Mouse (Mus musculus) megakaryocyte, adult 5-6 weeks (primary cell): ENCODE data around the gene Ugt1a1. TPM values are rescaled to one million over a fixed set of nuclear protein-coding genes. Genes with fewer than 3 reads are reported as not detected.
"Not testable (repeated sequence)": the region's sequence is repeated elsewhere in the genome, so short reads cannot be mapped to it uniquely, and the experiment has no call there.

ENCODE experiments used
- ATAC-seq: 2 replicates; pipeline ENCODE4 v1.8.0; 2016; ENCODE audit warnings: mild to moderate bottlenecking, inconsistent platforms; ENCODE audit not compliant: poor library complexity, severe bottlenecking
- total RNA-seq, 2 experiments: library from RNA; stranded (forward) in 1 of 2; stranded (reverse) in 1 of 2; fragments of 153-499, 151-499 nt in 1 of 2; fragments of 221-1000, 200-1000 nt in 1 of 2; gene quantifications; 2 replicates each; pipeline versions ENCODE4 v1.2.3 to v1.2.4; 2015 to 2017

Ugt1a1 gene
- total RNA-seq, 2 experiments from 2014 or later, result 0.29 TPM; not detected in 1

DNA sequence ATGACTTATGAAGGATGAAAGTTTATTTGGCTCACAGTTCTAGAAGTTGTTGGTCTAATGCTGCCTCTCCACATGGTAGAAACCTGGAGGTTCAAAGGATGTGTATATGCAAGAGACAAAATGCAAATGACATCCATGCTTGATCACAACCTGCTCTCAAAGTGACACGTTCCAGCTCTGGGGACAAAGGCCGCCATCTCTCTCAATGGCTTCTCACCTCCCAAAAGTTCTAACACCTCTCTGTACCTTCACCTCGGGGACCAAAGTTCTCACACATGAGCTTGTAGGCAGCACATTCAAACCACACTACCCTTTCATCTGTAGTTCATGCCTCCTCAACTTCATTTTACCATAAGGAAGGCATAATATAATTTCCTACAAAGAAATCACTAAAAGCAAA is 5.8 kb downstream of the Ugt1a1 start:
- ATAC-seq, result no peak

DNA sequence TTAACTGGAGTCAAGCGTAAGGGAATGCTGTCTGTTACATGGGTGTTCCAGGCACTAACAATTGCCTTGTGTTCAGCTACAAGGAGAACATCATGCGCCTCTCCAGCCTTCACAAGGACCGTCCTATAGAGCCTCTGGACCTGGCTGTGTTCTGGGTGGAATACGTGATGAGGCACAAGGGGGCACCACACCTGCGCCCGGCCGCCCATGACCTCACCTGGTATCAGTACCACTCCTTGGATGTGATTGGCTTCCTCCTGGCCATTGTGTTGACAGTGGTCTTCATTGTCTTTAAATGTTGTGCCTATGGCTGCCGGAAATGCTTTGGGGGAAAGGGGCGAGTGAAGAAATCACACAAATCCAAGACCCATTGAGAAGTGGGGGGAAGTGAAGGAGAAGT is 6.3 kb downstream of the Ugt1a1 start:
- no peak for ATAC-seq

DNA sequence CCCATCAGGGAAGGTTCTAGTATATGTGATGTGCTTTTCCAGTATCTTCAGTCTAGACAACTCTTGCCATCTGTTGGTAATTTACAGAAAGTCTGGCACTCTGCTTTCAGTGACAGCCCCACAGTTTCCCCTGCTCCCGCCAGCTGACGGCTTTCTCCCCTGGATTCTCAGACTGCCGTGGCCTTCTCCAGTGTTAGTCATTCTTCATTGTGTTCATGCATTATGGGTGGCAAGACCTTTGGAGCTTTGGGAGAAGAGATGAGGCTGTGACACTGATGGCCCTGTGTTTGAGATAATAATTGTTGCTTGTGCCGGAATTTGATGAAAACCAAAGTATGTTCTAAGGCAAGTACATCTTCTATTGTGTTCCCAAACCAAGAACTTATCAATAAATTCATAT is 6.8 kb downstream of the Ugt1a1 start:
- ATAC-seq, result no peak

DNA sequence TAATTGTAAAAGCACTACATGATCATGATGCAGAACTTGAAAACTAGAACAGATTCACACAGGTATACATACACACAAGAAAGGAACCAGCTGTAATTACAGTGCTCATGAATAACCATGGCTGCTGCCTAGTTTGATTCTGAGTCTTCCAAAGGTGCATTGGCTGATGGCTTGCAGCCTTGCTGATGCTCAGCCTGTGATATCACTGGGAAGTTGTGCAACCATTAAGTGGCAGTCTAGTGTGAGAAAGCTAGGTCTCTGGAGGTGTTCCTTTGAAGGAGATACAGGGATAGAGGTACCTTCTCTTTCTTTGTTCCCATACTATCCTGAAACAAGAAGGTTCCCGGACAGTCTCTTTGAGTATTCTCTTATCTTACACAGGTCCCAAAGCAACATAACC is 7.3 kb downstream of the Ugt1a1 start:
- ATAC-seq, result no peak

DNA sequence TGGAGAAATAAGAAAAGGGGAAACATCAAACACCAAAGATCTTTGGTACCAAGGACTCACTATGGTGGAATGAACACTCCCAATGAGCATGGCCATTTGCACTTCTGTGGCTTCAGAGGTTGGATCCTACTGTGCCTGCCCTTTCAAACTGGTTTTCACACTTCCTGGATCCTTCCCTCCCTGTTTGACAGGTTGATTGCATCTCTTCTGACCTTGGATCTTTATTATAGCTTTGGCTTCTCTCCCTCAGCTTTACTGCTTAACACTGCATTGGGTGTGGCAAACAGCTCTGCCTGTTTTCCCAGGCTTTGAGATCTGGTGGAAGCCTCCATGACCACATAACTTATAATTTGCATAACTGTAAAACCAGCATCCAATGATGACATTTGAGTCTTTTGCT is 8.6 kb downstream of the Ugt1a1 start:
- ATAC-seq, result no peak

DNA sequence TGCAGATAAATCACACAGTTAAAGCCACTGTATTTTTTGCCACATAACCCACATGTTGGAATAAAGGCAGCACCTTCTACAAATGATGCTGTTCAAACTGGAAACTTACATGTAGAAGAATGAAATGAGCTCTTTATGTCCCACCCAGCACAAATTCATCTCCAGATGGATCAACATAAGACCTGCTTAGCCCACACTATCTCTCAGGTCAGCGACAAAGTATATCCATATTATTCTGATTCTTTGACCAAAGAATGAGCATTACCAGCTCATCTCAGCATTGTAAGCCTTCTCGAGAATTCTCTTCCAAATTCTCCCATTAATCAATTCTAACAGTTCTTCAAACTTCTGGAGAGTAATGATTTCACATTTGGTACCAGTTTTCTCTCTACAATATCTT is 10.5 kb downstream of the Ugt1a1 start:
- no peak for ATAC-seq

DNA sequence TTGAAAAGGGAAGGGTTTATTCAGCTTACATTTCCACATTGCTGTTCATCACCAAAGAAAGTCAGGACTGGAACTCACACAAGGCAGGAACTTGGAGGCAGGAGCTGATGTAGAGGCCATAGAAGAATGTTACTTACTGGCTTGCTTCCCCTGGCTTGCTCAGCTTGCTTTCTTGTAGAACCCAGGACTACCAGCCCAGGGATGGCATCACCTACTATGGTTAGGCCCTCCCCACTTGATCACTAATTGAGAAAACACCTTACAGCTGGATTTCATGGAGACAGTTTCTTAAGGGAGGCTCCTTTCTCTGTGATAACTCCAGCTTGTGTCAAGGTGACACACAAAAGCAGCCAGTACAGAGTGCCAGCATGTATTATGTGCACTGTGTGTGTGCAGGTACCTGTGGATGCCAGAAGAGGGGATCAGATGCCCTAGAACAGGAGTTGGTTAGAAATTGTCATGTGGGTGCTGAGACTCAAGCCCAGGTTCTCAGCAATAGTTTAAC is 11.3 kb downstream of the Ugt1a1 start:
- not testable (repeated sequence) for ATAC-seq

DNA sequence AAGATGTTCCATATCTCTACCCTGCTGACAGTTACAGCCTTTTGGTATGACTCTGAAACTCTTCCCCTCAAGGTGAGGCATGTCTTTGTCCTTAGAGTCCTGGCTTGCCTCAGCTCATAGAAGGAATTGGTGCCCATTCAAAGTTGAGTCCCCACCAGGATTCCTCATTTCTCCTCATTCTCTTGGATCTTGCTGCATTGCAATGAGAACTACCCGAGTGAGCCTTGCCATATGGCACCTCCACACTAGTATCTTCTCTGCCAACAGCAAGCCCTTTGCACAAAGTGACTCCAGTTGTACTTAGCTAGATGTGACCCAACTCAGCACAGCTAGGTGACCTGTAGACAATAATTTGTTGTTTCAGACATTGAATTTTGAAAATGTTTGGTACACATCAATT is 11.8 kb downstream of the Ugt1a1 start:
- no peak for ATAC-seq

DNA sequence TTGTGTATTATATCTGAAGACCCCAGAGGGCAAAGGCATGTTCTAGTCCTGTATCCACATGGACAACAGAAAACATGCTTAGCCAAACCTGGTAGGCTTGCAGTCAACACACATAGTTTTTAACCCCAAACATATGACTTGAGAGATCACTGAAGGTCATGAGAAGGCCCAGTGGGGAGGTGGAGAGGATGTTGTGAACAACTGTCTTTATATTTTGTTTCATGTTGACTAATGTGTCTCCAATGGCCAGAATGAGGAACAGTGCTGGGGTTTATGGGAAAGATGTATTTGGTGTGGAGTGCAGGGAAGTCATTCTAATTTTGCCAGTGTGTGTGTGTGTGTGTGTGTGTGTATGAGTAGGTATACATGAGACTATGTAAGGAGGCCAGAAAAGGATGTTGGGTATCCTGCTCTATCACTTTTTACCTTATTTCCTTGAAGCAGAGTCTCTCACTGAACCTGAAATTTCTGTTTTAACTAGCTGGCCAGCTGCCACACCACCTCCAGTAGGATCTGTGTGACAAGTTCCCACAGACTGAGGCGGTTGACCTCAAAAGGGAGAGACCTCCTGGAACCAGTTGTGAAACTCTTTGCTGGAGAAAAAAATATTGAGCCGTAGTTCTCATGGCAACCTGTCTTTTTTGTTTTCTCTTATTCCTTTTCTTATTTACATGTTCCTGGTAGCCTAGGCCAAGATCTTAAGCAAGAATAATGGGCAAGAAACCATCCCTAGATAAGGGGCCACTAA is 12.4 kb downstream of the Ugt1a1 start:
- ATAC-seq, result no peak

DNA sequence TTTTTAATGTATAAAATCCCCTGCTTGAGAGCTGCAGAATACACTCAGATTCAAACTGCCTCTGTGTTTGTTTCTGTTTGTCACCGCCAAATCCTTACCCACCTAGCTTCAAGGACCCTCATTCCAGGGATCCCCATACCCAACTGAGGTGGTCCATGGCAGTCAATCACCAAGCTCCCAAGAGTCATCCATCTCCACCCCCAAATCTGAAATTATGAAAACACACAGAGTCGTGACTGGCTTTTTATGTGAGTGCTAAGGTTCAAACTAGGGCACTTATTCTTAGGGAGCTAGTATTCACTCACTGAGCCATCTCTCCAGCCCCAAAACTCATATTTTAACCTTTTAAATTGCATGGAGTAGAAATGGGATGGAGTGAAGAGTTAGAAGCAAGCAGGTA is 13.5 kb downstream of the Ugt1a1 start:
- not testable (repeated sequence) for ATAC-seq

DNA sequence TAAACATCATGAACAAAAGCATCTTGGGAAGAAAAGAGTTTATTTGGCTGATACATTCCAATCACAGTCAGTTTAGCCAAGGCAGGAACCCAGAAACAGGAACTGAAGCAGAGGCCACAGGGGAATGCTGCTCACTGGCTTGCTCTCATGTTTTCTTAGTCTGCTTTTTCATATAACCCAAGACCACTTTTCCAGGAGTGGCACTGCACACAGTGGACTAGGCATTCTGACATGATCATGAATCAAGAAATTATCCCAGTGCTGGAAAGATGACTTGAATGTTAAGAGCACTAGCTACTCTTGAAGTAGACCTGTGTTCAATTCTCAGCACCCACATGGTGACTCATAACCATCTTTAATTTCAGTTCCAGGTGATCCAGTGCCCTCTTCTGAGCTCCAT is 14.0 kb downstream of the Ugt1a1 start:
- ATAC-seq, result no peak

DNA sequence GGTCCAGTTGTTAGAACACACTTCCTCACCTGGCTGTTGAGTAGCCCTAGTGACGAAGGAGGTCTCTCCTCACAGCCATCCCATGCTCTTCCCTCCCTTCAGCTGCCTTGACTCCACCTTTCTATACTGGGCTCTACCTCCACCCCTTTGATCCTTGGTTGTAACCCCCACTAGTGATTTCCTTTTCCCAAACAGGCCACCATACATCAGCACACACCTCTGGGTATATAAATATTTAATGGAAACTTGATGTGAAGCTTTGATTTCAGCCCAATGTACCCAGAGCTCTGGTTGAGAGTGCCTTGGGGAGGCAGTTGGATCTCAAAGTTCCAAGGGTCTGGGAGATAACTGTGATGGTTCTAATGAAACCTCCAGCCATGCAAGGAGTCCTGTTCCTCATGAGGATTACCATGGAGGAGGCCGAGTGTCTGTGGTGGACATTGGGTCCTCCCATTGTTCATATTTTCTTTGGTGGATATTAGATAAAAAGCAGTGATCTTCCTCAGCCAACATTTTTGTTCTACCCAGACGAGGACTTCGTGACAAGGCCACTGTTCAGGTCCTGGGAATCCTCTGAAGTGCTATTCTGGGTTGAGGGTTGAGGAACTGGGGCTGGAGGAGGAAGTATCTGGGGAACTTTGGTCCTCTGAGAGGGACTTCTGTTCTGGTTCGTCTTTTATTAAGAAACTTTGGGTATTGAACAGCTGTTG is 15.1 kb downstream of the Ugt1a1 start, which contains the start of gene Mroh2a:
TSS of gene Mroh2a (plus strand) at position 317 of the 710 bp plus-strand sequence.
- peak; percentile 65 for ATAC-seq

DNA sequence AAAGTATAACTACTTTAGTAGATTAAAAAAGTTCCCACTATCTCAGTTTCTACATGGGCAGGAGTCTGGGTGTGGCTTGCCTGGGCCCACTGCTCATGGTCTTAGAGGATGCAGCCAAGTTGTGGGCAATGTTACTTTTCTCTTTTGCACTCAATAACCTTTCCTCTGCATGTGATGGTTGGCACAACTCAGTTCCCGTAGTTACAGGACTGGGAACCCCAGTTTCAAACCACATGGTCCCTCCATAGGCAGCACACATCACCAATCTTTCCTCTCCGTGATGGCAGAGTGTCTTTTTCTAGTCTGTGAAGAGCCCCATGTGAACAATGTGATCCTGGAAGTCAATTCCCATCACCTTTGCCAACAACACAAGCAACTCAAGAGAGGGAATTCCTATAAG is 15.7 kb downstream of the Ugt1a1 start:
- peak; percentile 36 for ATAC-seq

DNA sequence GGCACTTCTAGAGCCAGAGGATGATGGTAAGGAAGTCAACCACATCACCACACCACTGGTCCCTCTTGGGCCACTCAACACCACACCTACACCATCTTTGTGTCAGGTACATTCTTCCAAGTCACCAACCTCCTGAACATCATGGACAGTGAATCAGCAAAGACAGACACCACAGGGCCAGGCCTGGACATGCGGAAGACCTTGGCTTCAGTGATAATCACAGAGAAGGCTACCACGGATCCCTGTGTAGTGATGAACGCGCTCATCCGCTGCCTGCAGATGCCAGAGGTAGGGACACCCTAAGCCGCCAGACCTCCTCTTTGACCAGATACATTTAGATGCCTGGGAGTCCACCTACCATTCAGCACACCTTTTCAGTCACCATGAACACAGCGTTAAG is 16.4 kb downstream of the Ugt1a1 start:
- ATAC-seq, result no peak

DNA sequence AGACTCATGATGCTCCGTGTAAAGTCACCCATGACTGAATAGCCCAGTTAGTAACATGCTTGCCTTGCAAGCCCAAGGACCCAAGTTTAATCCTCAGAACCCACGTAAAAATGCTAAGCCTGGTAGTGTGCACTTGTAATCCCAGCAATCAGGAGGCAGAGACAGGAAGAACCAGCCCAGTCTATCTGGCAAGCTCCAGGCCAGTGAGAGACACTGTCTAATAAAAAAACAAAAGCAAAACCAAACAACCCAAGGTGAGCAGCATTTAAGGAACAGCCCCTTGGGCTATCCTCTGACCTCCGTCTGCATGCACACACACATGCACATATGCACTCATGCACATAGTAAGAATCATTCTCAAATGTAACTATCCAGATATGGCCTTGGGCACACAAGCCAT is 17.8 kb downstream of the Ugt1a1 start:
- no peak for ATAC-seq

DNA sequence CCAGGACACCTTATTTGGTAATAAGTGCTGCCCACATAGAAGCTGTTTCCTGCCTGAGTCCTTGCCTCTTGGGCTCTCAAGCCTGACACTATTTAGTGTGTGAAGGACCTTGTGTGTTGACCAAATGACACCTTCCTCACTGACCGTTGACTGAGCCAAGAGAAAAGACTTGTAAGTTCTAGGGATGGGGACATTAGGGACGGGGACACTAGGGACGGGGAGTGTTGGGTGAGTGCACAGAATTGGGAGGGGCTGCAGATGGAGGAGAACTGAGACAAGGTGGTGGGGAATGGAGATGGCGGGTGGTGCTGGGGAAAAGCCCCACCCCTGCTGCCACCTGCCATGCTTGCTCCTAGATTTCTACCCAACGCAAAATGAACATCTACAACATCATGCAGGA is 18.2 kb downstream of the Ugt1a1 start:
- no peak for ATAC-seq

DNA sequence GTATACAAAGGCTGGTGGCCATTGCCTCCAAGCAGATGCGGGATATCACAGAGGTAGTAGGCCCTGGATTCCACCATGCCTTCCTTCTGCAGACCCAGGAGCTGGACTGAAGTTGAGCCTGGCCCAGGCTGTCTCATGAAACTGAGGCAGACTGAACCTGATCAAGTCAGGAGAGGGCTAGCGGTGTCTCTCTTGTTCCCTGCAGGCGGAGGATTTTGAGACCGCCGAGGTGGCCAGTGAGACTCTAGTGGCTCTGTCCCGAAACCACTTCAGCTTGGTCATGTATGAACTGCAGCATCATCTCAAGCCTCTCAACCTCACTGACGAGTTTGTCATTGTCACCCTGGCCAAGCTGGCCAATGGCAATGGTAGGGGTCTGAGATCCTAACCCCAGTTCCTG is 18.7 kb downstream of the Ugt1a1 start:
- ATAC-seq, result no peak

DNA sequence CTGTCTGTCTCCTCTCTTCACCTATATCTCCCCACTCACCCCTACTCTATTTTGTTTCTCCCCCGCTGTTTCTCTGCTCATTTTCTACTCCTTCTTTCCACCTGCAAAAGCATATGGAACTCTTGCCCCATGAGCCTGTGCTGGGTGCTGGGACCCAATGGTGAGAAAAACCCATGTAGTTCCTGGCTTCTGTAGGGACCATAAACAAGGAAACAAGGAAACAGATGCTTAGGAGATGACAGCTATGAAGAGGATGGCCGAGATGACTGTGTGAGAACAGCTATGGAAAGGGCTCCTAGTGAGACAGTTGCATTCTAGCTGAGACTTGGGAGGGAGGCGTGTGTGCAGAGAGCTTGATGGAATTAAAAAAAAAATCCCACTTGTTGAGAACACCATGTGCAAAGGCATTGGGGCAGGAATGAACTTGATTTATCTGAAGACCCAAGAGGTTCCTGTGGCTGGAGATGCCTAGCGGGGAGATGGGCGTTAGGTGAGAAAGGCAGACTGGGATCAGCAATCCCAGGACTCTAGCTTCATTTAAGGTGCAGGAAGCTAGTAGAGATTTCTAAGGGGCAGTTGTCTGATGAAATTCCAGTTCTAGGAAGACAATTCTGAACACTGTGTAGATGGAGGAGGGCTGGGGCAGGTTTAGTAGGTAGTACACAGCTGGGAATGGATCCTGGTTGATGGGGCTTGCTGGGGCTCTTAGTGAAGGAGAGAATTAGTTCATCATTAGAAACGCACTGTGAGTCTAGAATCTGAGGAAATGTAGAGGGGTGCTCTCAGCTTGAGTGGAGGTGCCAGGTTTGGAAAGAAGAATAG is 19.4 kb downstream of the Ugt1a1 start:
- no peak for ATAC-seq

DNA sequence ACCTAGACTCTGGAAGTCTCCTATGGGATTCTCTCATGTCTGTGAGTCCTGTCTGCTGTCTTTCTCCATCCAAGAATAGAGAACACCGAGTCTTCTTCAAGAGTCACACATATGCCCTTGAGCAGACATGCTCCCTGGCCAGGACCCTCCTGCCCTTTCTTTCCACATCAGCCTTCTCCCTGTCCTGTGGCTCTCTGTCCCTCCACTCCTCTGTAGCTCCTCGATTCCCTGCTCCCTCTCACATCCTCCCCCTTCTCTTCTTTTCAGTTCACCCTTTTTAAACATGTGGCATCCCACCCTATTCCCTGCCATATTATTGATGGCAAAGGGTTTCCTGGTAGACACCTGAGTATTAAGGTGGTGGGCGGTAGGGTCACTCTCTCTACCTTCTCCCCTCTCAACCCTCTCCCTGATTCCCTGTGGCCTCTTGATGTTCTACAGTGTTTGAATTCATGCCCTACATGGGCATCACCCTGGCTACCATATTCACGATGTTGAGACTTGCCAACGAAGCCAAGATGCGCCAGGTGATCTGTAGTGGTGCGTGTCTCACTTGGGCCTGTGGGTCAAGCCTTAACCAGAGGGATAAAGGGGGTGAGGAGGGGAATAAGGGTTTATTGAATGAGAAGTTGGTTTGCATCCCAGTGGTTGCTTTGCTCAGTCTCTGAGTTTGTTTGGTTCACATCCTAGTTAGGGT is 20.2 kb downstream of the Ugt1a1 start:
- ATAC-seq, result no peak

DNA sequence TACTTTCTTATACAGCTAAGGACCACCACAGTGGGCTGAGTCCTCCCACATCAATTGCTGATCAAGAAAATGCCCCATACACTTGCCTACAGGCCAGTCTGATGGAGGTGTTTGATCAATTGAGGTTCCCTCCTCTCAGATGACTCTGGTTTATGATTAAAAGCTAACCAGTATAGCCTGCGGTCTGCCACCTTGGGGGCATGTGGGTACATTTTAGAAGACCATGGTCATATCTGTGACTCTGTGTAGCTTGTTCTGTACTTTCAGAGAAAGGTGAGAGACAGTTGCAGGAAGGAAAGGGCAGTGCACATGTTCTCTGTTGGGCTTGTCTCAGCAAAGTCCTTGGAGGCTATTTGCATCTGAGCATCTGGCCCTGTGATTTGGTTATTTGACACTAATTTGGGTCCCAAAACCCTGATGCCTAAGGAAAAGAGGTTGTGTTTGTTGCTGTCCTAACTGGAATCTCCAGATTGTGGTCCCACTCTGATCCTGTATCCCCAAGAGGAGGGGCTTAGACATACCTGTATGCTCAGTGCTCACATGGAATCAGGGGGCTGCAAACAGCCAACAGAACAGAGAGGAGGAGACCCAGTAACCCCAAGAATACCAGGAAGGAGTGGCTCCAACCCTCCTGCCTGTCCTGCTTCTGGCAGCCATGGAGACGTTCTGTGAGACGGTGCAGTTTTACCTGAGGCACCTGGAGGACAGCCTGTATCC is 21.1 kb downstream of the Ugt1a1 start:
- no peak for ATAC-seq
